Mouse (Mus musculus) embryonic fibroblast, embryonic 13.5 days (primary cell): ENCODE results near the gene Spats2l.

Experiments
- CTCF ChIP-seq: IDR thresholded peaks from 2 replicates; pipeline ENCODE4 v1.5.1; 2011; ENCODE audit warnings: mild to moderate bottlenecking, control low read depth, low read length, moderate library complexity, borderline replicate concordance; ENCODE audit not compliant: insufficient read depth
- POLR2A ChIP-seq: IDR thresholded peaks from 2 replicates; pipeline ENCODE4 v1.6.1; 2011; ENCODE audit warnings: low read depth, mild to moderate bottlenecking, control low read depth, low read length, moderate library complexity

GRCm38 (mm10) chr1:57849087-57849486 lies 75.1 kb downstream of the Spats2l start:
- TF ChIP-seq CTCF (no peak), POLR2A (no peak)
